Mouse (Mus musculus) CH12F3 (cell line): Measurements from ENCODE around the gene Rgcc.

Source experiments
- in situ Hi-C: fragments of 300-500 bp; cut with MboI; formaldehyde crosslinking; loops from 2 replicates; pipeline ENCODE4 v1.14.3; 2020; ENCODE audit warnings: low sequenced_read_pairs

The Rgcc gene

DNA sequence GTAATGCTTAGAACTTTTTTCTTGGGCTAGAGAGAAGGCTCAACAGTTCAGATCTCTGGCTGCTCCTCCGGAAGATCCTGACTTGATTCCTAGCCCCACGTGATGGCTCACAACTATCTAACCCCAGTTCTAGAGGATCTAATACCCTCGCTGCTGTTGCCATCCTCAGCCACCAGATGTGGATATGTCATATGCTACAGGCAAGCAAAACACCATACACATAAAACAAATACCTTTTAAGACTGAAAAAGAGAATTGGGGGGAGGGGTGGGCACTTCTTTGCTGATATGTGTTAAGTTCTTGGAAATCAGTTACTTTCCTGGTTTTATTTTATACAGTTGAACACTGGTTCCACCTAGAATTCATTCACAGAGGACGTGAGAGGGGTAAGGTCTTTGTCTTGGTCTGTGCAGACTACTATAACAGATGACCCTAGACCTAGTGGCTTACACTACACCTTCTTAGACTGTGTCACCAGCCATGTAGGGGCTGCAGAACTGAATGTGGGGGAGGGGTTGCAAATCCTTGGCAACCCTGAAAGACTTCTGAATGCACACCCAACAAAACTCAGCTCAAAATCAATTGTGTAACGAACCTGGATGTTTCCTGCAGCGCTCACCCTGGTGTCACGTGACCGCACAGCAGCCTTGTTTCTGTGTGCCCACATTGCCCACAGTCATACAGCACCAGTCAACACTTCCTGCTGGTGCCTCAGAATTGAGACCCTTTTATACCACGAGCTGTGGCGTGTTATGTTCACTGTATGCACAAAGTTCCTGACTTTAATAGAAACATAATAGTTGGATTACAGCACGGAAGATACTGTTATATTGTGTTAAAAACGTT is 58.2 kb downstream of the Rgcc start:
- in situ Hi-C loops, result no loop called here

DNA sequence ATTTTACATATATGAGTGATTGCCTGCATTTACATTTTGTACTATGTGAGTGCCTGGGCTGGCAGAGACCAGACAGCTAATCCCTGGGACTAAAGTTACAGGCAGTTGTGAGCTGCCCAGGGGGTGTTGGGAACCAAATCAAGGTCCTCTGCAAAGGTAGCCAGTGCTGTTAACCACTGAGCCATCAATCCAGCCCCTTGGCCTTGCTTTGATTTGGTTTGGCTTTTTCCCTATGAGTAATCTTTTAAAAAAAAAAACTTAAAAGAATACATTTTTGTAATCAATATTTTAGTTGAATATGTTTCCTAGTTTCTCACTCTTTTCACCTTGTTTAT is 59.1 kb downstream of the Rgcc start:
- in situ Hi-C loops, result no loop called here

DNA sequence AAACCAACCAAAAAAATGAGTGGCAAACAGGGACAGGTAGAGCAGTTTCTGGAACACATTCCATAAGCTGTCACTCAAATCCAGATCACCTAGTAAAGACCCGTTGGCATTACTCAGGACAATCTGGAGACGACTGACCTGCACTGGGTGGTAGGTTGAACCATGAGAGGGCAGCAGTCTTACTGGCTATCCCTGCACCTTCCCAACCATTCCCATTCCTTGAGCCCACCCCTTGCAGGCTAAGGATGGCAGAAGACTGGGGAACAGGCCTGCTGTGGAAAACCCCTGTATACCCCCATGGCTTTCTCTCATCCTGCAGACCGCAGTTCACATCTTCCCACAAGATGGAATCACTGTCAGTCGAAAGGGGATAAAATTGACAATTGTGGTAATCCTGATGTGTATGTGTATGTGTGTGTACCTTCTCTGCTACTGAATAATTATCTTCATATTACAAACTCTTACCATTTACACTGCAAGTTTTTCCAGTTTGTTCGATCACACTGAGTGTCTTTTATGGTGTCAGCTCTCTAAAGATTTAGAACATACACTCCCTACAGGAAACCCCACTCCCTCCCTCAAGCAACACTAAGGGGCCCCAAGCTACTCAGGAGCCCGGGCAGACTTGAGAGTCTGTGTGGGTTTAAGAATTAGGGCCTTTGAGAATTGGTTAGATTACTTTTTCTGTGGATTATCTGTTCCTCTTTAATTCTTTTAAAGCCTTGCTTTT is 59.6 kb downstream of the Rgcc start:
- in situ Hi-C loops, result no loop called here

DNA sequence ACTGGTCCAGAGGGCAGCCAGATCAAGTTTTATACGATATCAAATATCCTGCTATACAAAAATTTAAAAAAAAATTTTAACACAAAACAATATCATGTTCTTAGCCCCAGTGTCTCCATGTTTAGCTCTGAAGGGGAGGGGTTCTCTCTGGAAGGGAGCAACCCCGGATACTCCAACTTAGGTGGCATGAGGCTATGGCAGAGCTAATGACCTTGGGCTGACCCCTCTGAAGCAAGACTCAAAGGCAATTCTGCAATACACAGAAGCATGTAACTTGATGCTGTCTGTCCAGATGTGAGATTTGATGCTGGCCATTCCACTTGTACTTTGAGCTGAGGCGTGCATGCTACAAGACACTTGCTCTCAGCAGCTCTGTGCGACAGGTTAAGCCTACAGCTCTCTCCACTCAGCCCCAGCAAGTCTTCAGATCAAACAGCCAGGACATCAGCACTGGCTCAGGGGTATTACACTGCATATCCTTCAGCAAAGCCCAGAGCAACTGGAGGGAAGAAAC is 60.3 kb downstream of the Rgcc start:
- in situ Hi-C loops, result no loop called here

DNA sequence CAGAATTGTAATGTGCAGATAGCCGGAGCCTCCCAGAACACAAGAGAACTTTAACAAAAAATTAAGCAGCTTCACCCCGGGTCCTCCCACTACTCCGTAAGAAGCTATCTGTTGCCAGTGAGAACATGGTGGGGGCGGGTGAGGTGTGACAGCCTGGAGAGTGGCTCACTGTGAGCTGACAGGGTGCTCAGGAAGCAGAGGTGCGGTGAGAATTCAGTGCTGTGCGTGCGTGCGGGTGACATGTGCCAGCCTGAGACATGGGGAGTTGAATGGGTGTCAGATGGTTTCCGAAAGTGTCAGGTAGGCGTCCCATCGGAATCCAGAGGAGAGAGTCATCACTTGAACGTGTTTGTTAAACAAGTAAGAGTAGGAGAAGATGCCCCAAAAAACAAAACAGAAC is 62.0 kb downstream of the Rgcc start:
- in situ Hi-C loops, result no loop called here
